Mouse (Mus musculus) lung, postnatal 0 days (tissue): ENCODE data around the gene Camk1d.

ENCODE experiments used
- CTCF ChIP-seq: IDR thresholded peaks from 2 replicates; pipeline ENCODE4 v1.5.1; 2016; ENCODE audit warnings: antibody characterized with exemption, mild to moderate bottlenecking
- EP300 ChIP-seq: IDR thresholded peaks from 2 replicates; pipeline ENCODE4 v1.6.1; 2016; ENCODE audit warnings: antibody characterized with exemption, mild to moderate bottlenecking, control low read depth

DNA sequence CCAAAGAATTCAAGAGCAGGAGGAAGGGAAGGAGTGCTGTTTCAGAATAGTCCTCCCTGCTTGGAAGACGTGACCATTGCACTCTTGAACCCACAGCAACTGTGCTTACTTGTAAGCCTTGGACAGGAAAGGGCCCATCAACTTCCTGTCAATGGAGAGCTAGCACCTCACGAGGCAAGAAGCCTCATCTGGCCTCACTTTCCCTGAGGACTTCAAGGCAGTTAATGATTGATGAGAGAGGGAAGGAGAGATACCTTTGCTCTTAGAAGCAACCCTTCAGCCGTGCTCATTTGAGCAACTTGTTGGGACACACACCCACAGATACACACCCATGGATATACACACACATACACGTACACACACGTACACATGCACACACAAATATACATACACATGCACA lies 235.6 kb downstream of the Camk1d start:
- no peak for TF ChIP-seq CTCF
- TF ChIP-seq EP300, result no peak
